Mouse (Mus musculus) heart, adult 11 months (tissue): ENCODE results near the gene Itpkb.

ENCODE experiments used
- DNase-seq: peaks from one replicate; pipeline ENCODE4 v3.0.0; 2022

Gene Itpkb

DNA sequence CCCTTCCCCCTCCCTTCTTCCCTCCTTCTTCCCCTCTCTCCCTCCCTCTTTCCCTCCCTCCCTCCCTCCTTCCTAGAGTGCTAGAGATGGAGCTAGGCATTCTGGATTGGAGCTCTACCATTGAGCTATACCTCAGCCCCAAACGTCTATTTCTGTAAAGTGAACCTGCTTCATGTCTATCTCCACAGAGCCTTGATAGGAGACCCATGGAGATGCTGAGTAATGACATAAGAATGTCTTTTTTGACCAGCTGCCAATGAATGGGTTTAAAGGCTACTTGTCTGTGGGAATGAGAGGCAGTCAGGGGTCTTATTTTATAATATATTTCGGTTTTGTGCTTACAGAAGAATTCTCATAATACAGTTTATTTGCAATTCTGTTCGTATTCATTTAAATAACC lies 15.2 kb upstream of the Itpkb start:
- no peak for DNase-seq

DNA sequence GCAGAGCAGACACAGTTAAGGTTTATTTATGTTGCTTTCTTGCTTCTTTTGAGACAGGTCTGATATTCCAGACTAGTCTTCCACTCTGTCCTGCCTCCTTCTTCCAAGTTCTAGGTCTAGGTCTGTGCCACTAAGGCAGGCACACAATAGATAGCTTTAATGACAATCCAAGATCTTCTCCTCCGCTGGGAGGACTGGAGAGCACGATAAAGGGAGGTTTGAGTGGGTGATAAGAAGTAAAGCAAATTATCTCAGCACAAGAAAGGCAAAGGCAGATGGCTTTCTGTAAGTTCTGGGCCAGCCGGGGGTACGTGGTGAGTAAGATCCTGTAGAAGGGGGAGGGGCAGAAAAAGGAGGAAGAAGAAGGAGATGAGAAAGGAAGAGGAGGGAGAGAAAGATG lies 12.8 kb upstream of the Itpkb start:
- peak; percentile 78 for DNase-seq

DNA sequence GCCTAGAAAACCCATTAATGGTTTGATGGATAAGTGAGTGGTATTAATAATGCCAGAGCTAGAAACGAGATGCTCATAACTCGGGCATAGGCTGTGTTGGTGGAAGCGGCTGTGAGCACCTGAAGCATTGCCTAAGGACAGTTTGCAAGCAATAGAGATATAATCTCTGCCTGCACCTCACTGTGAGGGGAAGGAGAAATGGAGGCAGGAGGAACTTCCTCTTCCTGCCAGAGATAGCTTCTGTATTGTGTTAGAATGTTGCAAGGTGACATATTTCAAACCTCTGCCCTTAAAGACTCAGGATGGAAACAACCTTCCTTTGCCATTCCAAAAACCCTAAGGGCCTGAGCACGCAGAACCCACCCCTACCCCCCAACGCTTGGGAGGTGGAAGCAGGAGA lies 11.9 kb upstream of the Itpkb start:
- DNase-seq: no peak

DNA sequence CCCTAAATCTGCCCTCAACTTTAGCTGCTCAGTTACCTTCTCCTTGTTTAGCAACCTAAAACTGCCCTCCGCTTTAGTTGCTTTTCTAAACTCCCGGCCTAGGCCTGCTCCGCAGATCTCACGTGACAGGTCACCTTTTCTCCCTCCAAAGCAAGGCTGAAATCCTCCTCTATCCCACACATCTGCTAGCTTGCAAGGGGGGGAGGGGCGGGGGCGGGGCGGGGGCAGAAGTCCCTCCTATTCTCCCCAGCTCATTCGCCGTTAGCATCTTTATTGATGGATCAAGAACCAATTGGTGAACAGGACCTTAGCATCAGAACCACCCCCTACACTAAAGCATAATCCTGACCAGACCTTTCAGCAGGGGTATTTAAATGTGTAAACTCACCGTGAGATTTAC lies 10.4 kb upstream of the Itpkb start:
- no peak for DNase-seq

DNA sequence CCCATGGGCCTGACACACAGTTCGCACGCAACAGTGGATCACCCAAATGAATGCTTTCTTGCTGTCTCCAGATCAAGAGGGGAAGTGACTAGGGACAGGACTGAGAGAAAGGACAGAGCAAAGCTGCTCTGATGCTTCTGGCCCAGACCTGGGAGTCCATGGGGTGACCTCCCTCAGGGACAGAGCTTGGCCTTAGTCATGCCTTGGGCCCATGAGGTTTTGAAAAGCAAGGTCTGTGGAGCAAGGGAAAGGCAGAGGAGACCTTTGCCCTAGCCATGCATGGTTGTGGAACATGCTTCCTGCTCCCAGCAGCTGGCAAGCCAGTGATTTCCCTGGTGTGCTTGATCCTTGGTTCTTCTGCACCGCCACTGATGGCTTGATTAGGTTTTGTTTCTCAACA lies 7.4 kb upstream of the Itpkb start:
- no peak for DNase-seq

DNA sequence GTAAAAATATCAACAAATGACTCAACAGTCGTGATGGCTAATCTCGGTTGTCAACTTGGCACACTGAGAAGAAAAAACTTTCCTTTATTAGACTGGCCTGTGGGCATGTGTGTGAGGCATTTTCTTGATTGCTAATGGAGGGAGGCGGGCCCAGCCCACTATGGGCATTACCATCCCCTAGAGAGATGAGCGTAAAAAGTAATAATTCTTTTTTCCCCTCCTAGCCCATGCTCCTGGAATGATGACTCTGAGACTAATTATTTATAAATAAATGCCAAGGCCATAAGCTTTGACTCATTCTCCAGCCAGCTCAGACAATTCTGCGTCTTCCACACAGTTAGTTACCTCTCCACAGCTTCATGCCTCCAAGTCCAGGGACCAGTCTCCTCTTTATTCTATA lies 6.8 kb upstream of the Itpkb start:
- no peak for DNase-seq

DNA sequence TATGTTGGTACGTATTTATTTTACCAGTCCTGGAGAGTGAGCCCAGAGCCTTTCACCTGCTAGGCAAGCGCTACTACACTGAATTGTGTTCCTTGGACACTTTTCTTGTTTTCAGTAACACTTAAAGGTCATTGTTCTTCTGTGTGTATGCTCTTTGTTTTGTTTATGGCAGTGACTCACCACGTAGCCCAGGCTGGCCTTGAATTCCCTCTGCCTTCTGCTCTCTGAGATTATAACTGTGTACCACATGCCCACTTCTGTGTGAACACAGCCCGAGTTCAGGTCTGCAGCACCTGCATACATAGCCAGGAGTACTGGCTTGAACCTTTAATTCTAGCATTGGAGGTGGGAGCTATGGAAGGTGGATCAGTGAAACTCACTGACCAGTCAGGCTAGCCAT lies 6.0 kb upstream of the Itpkb start:
- DNase-seq: no peak

DNA sequence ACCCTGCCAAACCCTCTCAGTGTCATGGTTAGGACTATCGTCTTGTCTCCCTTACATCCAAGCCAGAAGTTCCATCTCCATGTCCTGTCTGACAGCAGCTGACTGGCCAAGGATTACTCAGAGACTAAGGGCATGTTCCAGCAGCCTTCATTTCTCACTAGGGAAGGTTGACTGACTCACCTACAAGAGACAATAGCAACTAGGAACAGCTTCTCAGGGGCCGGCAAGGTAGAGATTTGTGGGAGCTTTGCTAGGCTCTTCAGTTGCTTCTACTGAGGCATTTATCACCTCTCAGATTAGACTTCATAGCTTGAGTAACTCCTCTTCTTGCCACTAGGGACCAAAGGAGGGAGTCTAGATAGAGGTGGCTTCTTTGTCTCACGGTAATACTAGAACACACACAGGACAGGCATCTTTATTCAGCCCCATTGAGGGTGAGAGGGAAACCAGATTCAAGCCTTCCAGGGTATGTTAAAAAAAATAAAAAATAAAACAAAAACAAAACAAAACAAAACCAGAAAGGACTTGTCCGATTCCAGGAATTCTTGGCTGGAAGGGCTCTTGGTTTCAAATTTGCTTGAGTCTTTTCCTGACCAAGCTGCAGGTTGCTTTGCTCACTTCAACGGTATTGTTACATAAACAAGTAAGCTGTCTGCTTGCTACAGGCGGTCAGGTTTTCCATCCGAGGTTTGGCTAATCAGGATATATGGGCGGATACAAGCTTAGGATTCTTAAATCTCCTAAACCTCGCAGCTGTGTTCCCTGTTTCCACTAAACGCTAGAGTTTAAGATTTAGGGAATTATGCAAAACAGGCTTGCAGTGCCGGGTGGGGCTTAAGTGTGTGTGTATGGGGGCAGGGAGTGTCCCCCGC lies 1.3 kb upstream of the Itpkb start:
- peak; percentile 94 for DNase-seq

DNA sequence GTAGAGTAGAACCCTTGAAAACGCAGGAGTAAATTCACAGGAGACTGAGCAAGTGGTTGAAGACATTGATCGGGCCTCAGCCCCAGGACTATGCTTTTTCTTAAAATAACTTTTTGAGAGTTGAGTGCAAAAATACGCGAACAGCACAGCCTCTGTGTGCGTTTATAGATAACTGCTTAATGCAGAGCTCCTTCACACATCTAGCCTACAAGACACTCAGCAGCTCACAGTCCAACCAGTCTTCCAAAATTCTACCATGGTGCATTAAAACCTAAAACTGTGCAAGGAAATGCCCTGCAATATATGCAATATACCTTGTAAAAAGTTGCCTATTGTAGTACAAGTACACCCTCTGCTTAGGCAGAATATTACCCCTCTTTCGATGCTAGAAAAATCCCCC lies 579 bp upstream of the Itpkb start:
- DNase-seq: no peak

DNA sequence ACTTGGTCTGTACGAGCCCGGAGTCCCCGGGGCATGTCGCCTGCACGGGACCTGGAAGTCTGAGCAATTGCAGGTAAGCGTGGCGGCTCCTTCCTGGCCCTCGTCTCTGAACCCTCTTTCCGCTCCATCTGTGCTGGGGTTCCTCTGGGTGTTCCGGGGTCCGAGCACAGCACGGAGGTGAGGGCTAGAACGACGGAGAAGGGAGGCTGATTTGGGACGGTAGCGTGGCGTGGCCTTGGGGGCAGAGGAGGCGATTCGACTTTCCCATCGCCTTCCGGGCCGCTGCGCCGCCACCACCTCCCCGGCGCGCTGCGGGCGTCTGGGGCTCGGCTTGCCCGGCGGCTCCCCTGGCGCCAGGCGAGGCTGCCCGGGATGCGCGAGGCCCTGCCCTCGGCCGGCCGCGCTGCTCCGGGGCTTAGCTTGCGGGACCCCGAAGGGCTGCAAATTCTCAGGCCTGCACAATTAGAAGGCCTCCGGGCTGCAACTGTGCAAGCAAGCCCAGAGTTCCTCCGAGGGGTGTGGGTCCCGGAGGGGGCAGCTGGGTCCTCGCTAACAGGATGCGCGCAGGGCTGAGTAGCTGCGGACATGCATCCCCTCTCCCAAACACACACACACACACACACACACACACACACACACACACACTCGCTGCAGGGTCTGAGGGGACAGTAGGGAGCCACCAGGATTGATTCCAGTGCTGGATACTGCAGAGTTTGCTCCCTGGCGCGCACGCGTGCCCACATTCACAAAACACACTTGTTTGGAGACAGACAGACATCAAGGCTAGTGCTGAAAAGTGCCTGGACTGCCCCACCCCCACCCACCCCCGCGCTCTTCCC lies 641 bp downstream of the Itpkb start:
- peak; percentile 96 for DNase-seq

DNA sequence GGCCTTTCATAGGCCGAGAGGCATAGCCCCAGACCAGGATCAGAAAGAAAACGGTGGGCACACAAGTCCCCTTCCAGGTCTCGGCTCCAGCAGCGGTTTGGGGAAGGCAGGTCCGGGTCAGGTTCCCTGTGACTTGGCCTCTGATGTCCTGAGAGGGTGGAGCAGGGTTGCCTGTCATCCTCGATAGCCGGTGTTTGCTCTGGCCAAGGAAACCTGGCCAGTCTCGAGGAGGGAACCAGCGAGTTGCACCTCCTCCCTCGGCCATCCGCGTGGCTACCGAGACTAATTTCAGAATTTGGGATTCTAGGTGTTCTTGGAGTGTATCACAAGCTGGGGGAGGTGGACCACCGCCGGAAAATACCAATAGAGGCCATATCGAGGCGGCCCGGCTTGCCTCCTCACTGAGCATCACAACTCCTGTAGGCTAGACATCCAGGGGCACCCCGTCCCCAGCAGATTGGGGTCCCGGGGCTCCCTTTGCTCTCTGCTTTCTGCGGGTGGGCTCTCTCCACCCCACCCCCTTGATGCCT lies 1.3 kb downstream of the Itpkb start:
- DNase-seq: peak; percentile 96

DNA sequence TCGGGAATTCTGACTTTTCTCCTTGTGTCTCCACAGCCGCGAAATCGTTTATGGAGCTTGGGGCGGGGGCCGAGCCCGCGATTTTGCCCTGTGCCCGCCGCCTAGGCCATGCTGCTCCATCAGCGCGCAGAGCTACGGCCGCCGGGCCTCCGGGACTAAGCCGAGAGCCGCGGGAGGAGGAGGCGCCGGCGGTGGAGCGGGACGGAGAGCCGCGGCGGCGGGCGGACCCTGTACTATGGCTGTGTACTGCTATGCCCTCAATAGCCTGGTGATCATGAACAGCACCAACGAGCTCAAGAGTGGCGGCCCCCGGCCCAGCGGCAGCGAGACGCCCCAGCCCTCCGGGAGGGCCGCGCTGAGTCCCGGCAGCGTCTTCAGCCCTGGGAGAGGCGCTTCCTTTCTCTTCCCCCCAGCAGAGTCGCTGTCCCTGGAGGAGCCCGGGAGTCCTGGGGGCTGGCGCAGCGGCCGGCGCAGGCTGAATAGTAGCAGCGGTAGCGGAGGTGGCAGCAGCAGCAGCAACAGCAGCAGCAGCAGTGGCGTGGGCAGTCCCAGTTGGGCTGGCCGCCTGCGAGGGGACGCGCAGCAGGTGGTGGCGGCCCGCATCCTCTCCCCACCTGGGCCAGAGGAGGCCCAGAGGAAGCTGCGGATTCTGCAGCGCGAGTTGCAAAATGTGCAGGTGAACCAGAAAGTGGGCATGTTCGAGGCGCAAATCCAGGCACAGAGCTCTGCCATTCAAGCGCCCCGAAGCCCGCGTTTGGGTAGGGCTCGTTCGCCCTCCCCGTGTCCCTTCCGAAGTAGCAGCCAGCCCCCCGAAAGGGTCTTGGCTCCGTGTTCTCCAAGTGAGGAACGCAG lies 2.0 kb downstream of the Itpkb start:
- DNase-seq: peak; percentile 95

DNA sequence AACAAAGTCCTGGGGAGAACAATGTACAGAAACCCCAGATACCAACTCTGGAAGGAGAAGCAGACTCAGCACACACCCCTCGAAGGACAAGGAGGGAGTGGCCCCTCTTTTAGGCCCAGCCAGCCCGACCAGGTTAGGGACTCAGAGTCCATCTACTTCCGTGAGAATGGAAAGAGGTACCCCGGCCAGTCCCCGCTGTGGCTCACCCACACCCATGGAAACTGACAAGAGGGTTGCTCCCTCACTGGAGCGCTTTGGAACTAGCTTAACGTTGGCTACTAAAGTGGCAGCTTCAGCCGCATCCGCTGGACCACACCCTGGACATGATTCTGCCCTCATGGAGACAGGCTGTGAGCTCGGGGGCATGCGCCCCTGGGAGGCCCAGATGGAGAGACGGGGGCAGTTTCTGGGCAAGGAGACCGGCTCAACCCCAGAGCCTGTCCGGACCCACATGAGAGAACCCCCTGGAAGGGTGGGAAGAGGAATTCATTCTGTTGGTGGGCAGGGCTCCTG lies 2.7 kb downstream of the Itpkb start:
- peak; percentile 95 for DNase-seq

DNA sequence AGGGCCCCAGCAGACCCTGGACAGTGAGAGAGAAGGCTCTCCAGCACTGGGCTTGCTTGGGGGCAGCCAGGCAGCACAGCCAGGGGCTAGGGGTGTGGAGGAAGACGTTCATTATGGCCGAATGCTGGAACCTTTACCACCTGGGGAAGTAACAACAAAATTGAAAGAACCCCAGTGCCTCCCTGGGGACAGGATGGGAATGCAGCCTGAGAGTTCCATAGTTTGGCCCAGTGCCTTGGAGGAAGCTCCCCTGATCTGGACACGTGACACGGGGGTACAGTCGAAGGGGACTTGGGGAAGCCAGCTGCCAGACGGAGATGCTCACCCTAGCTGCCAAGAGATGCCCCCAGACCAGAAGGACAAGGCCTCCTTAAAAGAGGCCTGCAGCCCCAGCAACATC lies 3.3 kb downstream of the Itpkb start:
- DNase-seq: peak; percentile 98

DNA sequence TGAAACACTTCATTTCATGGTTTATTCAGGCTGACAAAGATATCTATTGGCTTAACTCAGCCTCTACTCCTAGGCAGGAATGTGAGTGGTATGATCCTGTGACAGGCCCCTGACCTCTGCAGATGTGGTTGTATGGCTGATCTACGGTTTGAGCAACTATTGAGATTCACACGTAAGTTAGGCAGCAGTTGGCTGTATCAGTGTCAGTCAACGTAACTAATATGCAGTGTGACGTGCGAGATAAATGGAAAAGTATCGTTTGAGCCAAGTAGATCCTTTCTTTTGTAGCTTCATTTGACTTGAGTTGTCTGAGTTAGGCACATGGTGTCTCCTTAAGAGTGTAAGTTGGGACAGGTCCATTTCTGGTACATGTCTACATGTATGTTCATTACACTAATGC lies 4.3 kb downstream of the Itpkb start:
- no peak for DNase-seq

DNA sequence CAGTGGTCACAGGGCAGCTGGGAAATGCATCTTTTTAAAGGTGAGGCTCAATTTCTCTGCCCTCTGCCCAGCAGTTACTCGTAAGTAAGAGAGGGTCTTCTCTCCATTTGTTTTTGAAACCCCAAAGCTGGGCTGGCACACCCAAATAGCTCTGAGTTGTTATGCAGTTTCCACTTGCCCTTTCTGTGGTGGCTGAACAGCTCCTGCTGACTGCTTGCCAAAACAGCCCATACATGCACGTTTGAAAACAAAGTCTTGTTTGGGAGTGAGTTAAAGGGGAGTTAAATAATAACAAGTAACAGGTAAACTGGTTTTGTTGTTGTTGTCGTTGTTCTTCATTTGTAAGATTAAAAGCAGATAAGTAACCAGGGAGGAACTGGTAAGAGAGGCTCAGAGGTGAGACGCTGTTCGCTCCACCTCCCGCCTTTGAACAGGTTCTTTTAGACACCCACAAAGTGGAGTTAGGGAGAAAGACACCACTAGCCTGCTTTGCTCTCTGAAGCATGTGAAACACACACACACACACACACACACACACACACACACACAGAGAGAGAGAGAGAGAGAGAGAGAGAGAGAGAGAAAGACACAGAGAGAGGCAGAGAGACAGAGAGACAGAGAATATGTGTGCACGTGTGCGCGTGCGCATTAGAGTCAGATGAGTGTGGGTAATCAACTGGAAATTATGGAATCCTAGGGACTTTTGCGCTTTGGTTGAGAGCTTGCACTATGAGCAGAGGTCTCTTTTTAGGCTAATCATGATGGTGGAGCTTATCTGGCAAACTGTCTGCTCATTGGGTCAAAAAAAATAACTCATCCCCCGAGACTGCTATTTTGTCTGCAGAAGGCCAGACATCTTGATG lies 5.5 kb downstream of the Itpkb start:
- peak; percentile 82 for DNase-seq

DNA sequence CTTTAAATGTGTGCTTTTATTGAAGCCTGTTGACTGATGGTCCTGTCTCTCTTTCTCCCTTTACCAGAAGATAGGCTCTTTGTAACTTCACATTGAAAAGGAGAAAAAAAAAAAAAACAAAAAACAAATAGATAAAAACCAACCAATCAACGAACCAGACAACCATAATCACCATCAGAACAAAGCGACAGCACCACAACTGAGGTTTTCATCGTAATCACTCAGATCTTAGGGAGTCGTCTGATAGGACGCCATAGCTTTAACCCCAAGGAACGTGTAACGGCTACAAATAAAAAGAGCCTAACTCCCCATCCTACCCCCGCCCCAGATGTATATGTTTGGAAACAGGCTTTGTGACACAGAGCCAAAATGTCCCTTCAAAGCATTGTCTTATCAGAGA lies 8.1 kb downstream of the Itpkb start:
- no peak for DNase-seq

DNA sequence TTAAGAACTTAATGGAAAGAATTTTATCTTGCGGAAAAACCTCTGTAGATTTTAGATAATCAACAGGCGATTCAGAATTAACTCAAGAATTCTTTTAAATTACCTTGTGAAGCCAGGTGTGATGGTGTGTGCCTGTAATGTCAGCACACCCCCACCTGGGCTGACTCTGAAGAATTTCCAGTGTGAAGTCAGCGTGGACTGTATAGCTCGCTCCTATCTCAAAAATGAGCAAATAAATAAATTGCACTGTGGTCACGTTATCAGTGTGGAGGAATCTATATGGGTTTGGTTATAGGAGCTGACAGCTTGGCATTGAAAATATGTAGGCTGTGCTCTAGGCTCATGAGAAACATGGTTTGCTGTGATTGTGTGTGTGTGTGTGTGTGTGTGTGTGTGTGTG lies 8.9 kb downstream of the Itpkb start:
- no peak for DNase-seq

DNA sequence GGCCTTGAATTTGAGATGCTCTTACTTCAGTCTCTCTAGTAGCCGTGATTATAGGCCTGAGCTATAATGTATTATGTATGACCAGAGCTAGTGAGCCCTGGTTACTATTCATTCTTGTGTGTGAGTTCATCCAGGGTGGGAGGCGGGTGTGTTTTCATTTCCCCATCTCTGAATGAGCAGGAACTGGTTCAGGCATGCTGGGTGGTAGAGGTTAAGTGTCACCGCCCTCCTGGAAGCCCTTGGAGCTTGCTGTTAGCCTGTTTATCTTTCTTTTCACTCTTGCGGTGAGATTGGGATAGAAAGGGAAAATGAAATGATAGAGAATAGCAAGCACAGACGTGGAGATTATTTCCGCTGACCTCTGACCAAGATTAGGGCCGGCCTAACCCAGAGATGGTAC lies 12.7 kb downstream of the Itpkb start:
- peak; percentile 96 for DNase-seq

DNA sequence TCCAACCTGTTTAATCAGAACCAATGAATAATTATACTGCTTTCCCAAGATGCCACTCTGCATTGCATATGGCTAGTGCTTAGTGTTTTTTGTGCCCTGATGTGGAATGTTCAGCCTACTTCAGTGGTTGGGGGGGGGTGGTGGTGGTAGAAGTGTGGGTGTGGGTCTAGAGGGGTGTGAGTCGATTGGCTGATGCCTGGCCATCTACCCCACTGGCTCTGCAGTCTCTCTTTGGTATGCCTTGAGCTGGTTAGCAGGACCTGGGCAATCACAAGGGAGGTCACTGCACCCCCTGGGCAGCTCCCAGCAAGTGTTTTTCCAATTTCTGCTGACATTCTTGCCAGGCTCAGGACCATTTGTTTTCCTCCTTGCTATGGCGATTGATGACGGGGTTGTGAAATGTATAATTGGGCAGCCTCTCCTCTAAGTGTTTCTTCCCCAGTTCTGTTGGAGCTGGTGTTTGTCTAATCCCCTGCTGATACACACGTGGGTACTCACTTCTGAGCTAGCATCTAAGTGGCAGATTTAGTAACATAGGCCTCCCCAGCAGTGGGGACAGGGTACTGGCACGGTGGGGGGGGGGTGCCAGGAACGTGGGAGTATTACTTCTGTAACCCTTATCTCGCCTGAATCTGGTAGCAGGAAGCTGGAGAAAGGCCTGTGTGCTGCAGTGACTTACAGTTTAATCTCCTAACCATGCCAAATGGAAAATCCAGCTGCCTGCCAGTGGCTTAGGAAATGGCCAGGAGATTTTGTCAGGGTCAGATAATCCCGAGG lies 13.3 kb downstream of the Itpkb start:
- DNase-seq: peak; percentile 97

DNA sequence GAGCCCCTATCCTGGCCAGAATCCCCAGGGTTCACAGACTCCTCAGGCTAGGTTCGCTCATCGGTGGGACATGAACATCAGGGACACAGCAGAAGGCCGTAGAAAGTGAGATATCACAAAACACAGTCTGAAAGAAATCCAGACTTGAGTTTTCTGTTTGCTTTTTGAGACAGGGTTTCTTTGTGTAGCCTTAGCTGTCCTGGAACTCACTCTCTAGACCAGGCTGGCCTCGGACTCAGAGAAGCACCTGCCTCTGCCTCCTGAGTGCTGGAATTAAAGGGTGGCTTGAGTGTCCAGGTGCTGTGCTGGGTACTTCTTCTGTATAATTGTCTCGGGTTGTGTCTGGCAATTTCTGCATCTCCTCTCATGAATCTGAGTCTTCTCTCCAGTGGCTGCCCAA lies 14.8 kb downstream of the Itpkb start:
- DNase-seq: peak; percentile 74
